Mouse (Mus musculus) megakaryocyte, adult 5-6 weeks (primary cell): Measurements from ENCODE around the gene Il27. TPM values are rescaled to one million over a fixed set of nuclear protein-coding genes. Genes with fewer than 3 reads are reported as not detected.

Experiments used
- ATAC-seq: 2 replicates; pipeline ENCODE4 v1.8.0; 2016; ENCODE audit warnings: mild to moderate bottlenecking, inconsistent platforms; ENCODE audit not compliant: poor library complexity, severe bottlenecking
- total RNA-seq, 2 experiments: library from RNA; stranded (forward) in 1 of 2; stranded (reverse) in 1 of 2; fragments of 153-499, 151-499 nt in 1 of 2; fragments of 221-1000, 200-1000 nt in 1 of 2; gene quantifications; 2 replicates each; pipeline versions ENCODE4 v1.2.3 to v1.2.4; 2015 to 2017

The Il27 gene
- total RNA-seq, 2 experiments from 2014 or later = 2.9 to 4.8 TPM

DNA sequence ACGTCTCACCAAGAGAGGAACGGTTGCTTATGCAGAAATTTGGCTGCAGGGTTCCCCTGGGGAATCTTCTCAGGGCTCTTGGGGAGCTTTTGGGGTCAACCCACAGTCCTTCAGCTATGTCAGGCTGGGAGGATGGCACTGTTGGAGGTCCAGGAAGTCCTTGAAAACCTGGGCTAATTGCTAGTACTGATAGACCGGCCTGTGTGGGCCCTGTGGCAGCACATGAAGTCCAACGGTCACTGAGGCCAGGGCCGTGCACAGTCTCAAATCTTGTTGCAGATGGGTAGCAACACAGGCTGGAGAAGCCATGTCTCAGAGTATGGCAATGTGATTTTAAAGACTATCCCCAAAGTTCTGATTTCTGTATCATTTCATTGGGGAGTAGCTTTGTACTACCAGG lies 13.1 kb upstream of the Il27 start:
- ATAC-seq = no peak

DNA sequence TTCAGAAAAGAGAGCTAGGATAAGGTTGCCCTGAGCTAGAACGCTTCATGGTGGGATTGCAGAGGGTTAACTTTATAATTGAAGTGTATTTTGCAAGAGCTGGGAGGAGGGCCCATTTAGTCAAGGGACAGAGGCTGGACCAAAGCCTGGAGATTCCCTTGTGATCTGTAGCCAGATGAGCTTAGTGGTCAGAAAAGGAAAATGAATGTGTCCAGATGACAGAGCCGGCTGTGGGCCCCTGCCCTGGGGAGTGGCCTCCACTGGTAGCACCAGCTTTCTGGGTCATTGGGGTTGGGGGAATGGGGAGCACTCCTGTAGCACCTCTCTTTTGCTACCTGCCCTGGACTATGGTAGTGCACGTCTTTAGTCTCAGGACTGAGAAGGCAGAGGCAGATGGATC lies 12.3 kb upstream of the Il27 start:
- peak; percentile 33; the same call in 1 of the 2 replicates for ATAC-seq

DNA sequence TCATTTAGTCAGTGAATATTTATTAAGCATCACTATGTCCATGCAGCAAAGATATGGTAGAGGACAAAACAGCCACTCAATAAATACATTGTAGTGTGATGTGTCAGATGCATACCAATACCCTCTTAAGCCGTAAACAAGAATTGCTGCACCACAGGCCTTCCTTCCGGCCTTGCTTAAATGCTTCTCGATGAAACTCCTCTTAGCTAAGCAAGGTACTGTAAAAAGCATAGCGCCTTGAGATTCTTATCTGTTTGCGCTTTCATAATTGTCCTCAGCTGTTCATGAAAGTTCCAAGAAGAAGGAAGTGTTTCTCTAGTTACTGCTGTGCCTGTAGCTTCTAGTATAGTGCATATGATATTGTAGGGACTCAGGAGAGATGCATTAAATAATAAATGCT lies 11.9 kb upstream of the Il27 start:
- ATAC-seq = peak; percentile 58

DNA sequence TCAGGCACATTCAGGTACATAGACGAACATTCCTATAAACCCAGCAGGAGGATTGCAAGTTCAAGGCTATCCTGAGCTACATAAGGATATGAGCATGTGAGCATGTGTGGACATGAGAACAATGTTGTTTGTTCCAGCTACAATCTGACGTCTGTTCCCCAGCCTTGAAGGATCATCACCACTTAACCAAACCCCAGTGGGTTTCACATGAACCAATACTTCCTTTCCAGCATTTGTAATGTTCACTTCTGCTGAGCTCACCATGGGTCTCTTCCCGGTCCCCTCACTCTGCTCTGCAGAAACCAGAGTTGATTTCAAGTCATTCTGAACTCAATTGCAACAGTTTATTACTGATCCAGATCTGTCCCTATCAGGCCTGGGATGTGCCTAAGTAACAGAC lies 7.9 kb upstream of the Il27 start:
- ATAC-seq = peak; percentile 59

DNA sequence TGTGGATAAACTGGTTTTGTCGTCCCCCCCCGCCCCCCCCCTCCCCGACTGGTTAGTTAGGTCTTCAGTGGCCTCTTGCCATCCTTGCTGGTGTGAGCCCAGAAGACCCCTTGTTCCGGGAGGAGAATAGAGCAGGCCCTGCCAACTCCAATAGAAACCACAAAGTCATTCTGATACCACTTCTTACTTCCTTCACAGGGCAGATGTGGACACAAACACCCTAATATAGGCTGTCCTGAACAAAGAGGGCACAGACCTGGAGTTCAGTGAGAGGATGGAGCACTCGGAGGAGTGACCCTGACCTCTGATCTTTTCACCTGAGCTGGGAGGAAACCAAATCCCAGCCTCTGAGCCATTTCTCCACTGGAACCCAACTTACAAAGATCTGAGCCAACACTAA lies 7.2 kb upstream of the Il27 start:
- peak; percentile 50 for ATAC-seq

DNA sequence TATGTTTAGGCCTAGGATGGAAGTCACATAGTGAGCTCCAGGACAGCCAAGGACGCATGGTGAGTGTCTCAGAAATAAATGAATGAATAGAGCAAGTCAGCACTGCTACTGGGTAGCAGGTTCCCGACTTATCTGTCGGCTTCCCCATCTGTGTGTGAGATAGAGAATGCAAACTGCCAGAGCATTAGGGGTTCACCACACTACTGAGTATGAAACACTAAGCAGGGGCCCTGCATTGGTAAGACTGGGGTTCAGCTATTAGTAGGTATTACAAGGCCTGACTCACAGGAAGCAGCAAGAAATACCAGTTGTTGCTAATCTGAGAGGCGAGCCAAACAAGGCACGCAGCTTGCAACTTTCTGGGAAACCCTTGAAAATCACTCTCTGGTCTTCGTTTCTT lies 4.2 kb upstream of the Il27 start:
- ATAC-seq = no peak

DNA sequence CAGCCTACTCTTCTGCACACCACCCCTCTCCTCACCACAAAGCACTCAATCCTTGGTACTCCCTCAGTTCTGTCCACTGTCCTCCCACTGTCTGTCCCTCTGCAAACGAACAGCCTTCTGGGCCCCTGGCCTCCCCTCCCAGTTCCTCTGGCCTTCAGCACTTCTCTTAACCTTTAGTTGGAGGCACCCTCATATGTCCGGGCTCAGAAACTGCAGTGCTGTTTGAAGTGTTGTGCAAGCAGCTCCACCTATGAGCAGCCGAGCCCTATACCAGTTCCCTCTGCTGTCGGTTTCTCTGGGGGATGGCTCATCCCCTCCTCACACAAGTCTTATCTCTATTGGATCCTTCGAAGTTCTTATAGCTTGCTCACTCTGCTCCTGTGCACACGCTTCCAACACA lies 1.7 kb upstream of the Il27 start:
- ATAC-seq = peak; percentile 78

DNA sequence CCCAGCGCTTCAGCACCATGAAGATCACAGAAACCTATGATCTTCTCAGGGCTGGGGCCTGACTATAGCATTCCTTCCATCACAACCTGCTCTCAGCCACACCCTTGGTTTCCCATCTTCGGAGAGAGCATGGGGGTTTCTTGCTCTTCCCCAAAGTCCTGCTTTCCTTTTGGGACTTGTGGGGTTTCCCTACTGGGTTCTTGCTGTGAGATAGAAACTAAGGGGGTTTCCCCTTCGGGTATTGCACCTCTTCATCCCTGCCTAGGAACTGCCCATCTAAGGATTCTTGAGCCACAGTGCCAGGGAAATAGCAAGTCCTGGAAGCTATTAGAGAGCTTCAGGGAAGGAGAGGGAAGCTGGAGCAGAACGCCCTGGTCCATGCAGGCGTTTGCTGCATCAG lies 1.1 kb upstream of the Il27 start:
- ATAC-seq = no peak

DNA sequence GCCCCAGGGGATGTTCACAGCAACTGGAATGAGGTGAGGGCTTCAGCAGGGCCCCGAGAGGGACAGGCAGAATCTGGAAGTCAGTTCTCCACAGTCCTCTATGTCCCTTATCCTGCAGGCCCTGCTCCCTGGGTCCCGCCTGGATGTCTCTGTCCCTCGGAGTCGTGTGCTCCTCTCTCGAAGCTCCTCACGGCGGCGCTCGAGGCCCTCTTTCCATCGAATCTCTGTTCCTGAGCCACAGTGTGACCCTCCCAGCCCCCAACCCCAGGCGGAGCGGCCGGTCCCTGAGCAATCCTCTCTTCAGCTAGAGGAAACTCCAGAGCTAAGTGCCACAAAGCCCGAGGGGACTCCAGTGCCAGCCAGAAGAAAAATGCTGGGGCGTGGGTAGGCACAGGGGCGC lies 7.0 kb downstream of the Il27 start:
- ATAC-seq = no peak

DNA sequence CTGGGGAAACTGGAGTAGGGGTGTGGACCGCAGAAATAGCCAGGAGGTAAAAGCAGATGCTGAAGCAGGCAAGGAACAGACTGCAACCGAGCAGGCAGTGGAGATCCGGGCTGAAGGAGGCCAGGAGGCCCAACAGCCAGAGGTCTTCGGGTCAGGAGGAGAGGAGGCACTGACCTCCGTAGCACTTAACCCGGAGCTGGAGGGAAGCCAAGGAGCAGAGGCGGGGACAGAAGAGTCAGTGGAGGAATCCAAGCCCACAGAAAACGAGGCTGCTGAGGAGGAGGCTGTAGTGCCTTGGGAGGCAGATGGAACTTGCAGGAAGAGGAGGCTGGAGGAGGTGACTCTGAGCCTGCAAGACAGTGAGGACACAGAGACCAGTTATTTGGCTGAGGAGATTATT lies 7.9 kb downstream of the Il27 start:
- ATAC-seq = no peak

DNA sequence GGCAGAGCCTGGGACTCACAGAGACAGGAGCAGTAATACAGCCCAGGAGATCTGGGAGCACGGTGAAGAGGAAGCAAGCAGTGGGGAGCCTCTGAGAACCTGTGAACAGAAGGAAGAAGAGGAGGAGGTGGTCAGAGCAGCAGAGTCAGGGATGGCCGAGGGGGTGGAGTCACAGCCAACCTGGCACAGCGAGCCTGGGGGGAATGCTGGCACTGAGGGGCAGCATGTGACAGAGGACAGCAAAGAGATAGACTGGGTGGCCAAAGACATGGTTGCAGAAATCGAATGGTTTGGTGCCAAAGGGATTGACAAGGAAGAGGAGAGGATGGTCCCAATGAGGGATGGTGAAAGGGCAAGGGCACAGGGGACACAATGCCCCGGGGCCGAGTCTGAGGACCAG lies 9.0 kb downstream of the Il27 start, which contains the start of gene Cln3:
Gene Cln3 (minus strand): TSS at position 101 of the 400 bp plus-strand sequence.
- ATAC-seq = peak; percentile 40

DNA sequence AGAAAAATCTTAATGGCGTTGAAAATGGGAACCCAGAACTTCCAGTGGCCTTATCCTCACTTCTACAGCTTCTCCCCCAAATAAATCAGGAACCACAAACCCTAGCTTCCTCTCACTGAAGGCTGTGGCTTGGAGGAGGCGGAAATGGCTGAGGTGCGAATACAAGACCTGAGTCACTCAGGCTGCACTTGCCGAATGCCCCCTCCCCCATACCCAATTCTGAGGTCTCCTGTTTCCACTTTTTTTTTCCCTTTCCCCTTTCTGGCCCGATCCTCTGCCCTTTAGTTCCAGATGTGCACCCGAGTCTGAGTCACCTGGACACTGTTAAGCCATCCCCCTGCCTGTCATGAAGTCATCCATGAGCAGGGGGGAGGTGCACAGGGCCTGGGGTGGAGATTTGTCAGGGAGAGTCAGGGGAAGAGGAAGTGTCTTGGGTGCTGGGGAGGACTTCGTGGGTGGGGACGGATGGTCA lies 10.2 kb downstream of the Il27 start, which contains the start of gene Apobr:
Gene Apobr (plus strand): TSS at position 437 of the 472 bp plus-strand sequence.
- peak; percentile 85 for ATAC-seq

DNA sequence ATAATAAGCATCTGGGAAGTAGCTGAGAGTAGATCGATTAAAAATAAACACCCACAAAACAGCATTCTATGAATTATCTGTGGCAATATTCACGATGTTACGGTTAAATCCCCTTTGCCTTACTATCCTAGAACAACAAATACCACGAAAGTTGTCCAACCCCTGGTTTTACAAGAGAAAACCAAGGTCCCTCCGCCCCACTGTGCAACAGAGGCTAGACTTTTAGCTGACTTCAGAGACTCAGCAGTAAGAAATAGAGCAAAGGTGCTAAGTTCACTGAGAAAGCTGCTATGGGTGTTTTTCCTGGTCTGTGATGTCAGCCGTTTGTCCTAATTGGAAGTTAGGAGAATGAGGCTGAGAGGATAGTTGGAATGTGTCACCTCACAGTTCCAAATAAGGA lies 11.0 kb downstream of the Il27 start:
- no peak for ATAC-seq

DNA sequence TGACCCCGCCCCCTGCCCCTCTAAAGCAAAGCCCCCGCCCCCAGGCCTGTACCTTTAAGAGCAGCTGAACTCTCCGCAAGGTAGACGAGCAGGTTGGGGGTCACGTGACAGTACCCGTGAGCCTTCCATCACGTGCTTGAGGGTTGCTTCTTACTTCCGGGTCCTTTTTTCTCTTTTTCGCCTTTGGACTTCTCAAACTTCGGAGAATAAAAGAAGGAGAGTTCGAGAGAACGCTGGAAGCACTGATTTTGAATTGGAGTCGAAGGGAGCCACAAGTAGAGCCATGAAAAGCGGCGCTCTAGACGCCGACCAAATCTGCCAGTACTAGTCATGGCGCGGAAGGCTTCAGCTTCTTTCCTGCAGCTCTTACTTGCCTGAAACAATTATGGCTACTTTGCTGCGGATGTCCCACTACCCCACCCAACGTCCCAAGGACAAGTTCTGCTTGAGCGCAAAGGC lies 11.5 kb downstream of the Il27 start:
- ATAC-seq = peak; percentile 41

DNA sequence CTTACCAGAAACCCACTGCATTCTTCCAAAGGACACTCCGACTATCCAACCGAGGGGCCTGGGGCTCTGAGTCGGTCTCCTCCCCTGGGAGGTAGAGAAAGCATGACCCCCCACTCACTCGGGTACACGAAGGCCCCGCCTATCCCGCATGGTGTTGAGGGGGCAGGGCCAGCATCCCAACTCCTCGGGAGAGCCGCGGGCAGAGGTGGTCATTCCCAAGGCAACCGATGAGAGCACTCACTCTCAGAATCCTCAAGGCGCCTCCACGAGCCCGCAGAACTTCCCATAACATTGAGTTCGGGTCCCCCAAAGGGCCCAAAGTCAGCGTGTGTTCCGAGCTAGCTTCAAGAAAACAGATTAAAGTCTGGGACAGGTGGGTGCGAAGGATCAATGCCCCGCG lies 12.0 kb downstream of the Il27 start:
- ATAC-seq = no peak

DNA sequence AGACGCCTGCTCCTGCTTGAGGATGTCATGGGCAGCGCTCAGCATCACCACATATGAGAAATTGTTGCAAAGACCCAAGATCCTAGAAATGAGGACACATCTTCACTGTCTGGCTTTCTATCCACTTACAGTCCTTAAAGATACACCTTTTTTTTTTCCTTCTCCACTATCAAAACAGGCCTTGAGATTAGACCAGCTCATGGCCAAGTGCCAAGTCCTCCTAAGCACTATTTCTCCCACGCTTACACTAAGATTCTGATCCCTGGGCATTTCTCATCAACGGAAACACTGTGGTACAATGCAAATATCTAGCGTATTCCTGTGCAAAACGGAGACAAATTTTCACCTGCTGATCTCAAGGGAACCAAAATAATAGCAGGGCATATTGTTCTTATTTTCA lies 13.1 kb downstream of the Il27 start:
- no peak for ATAC-seq

DNA sequence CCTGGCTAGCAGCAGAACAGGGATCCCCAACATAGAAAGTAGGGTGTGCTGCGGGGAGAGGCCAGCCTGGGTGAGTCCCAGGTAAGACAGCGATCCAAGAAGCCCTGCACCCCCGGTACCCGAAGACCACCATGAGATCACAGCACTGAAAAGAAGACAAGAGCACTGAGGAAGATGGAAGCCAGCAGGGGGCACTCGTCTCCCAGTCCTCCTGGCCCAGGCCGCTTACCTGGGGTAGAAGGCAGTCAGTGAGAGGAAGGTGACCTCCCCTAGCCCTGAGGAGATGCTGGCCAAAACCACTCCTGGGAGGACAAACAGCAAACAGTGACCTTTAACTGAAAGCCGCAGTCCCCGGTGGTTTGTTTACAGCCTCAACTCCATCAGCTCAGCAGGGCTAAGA lies 15.6 kb downstream of the Il27 start:
- ATAC-seq = no peak

DNA sequence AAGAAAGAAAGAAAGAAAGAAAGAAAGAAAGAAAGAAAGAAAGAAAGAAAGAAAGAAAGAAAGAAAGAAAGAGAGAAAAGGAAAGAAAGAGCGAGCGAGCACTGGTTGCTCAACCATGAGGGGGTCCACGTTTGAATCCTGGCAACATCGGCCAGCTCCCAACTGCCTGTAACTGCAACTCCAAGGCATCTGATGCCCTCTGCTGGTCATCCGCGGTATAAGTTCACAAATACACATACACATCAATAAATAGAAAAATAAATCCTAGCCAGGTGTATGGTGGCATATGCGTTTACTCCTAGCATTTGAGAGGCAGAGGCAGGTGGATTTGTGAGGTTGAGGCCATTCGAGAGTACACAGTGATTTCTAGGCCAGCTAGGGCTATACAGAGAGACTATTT lies 17.8 kb downstream of the Il27 start:
- peak; percentile 72 for ATAC-seq

DNA sequence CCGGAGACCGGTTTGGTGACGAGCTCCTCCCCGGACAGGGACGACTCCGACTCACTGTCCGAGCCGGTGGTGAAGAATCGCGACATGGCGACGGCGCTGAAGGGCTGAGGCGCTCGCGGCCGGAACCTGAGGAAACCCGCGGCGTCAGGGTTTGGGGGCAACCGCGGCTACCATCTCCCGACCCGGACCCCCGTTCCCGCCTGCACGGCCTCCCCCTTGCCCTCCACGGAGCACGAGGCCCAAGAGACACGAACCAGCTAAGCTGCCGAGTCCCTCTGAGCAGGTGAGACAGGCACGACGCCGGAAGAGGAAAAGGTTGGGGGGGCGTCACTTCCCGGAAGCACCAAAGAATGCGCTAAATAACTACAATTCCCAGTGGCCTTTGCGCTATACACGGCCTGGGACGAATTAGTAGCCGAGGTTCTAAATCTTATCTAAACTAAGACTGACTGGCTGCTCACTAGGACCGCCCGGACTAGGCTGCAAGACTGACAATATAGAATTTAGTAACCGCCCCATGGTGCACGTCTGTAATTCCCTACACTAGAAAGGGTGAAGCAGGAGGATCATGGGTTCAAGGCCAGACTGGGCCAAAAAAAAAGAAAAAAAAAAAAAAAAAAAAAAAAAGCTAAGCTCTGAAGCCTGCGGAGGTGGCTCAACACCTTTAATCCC lies 28.5 kb downstream of the Il27 start, which contains the start of gene Eif3c:
Gene Eif3c (minus strand): TSS at position 318 of the 672 bp plus-strand sequence.
- peak; percentile 94 for ATAC-seq

DNA sequence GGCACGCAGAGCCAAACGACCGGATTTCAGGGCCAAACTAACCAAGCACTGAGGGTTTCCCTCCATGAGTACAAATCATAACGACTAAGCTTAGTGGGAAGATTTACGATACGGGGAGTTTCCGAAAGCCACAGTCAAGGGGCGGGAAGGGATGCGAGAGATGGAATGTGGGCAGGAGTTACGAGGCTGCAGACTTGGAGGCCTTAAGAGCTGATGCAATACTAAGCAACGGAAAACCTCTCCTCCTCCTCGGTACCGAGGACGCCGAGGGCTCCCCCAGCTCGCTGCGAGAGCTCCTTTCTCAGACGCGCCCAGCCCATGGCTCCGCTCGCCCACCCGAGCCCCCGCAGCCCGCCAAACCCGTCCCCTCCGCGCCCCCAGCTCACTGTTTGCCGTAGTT lies 29.0 kb downstream of the Il27 start:
- ATAC-seq = peak; percentile 23

DNA sequence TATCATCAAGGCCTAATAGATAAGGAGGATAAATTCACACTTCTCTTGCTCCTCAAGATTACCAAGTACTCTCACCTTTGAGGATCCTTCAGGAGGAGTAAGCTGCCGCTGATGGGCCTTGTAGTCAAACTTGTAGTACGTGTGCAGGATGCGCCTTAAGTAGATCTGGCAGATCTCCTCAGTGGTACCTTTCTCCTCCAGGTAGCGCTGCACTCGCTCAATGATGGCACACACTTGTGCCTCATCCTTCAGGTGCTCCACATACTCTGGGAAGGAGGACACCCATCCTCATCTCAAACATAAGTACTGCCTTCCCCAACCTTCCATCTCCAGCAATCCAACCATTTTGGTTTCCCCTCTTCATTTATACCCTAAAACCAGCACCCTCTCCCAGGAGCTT lies 38.1 kb downstream of the Il27 start:
- ATAC-seq = no peak

DNA sequence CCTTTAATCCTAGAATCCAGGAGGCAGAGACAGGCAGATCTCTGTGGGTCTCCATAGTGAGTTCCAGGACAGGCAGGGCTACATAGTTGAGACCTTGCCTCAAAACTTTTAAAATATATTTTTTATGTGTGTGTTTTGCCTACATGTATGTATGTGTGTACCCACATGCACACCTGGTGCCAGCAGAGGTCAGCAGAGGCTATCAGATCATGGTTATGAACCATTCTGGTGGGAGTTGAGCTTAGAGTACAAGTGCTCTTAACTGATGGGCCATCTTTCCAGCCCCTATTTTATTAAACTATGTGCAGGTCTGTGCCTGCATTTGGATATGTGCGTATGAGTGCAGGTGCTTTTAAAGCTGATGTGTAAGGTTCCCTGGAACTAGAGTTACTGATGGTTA lies 39.9 kb downstream of the Il27 start:
- ATAC-seq = no peak

DNA sequence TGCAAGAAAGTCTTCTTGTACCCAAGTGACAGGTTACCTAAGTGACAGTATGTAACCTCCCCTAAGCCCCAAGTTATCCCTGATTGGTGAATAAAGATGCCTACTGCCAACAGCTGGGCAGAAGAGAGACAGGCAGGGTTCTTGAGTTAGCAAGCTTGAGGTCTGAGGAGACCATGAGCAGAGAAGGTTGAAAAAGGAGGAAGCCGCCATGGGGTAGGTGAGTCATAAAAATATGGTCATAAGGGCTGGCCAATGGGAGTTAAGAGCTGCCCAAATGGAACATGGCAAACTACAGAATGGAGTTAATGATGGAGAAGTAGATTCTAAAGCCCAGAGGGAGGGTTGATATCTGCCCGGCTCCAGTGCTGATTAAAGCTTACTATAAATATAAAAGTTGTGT lies 49.1 kb downstream of the Il27 start:
- no peak for ATAC-seq
